ENCODE assay signal across 9 mouse cellular contexts in genomic region chr15:86089991-86090529, GRCm38 (mm10). TPM values are rescaled to one million over a fixed set of nuclear protein-coding genes. Genes with fewer than 3 reads are reported as not detected.
DNase-seq lines count a peak whose midpoint lies in the region; ATAC-seq and TF ChIP-seq lines count a peak whose summit lies in the region.
"Had no signal": no experiment of that assay in that cellular context is flagged by ENCODE, and none has a peak within 500 bp of the region (broad histone marks: within the 10 kb centered on the region; RNA-seq: fewer than 3 reads in every experiment).

No protein-coding gene starts in this region.

- no peaks in the 10 kb centered on the region for H3K27me3 ChIP-seq in midbrain, postnatal 0 days (ENCODE audit: insufficient read depth, low read length)

- H3K9ac ChIP-seq in midbrain, postnatal 0 days (replicated peaks; ENCODE audit: low read length, poor library complexity, severe bottlenecking): 0 out of 2 replicates have a peak overlapping the region, but pooled peaks have one; percentile 13

- WGBS in midbrain, postnatal 0 days: 62% methylated on average over 11 of the region's 11 CpGs

- peaks cover 34% of the 10 kb centered on the region for H3K4me1 ChIP-seq in midbrain, postnatal 0 days (ENCODE audit: insufficient read depth, low read length)

- H3K4me3 ChIP-seq in midbrain, postnatal 0 days (ENCODE audit: low read depth, low read length): no peak overlapping the region
- H3K4me3 ChIP-seq: erythroblast, embryonic 14.5 days had no signal

- intact Hi-C loops in heart, postnatal 10 days (cut with DNase I): no loop called here

- H3K4me2 ChIP-seq in midbrain, postnatal 0 days (ENCODE audit: low read depth, low read length, poor library complexity, severe bottlenecking): no peak overlapping the region

- TF ChIP-seq CTCF in midbrain, postnatal 0 days (IDR thresholded peaks at IDR 0.05): no peak

- peaks cover 16% of the 10 kb centered on the region; the same call in 1 of the 2 replicates for H3K36me3 ChIP-seq in midbrain, postnatal 0 days (ENCODE audit: insufficient read depth, low read length)

- no peak for ATAC-seq in midbrain, postnatal 0 days (ENCODE audit: low FRiP score)
- no peak for ATAC-seq in erythroid progenitor cell, adult 5-6 weeks (replicated peaks; ENCODE audit: low FRiP score, poor library complexity, severe bottlenecking)

- no peaks in the 10 kb centered on the region for H3K9me3 ChIP-seq in midbrain, postnatal 0 days (ENCODE audit: low read length)

- DNase-seq in cerebellum, postnatal 10 days: peak; percentile 61 to 62
- no peak for DNase-seq in cerebellum, adult 11 months
- DNase-seq in fibroblast of lung, adult 2 months (ENCODE audit: low read depth): peak; percentile 96
- peak; percentile 85 to 88 for DNase-seq in heart, postnatal 10 days
- DNase-seq in kidney, postnatal 36 days: peak; percentile 80 to 93
- peak; percentile 28 for DNase-seq in midbrain, postnatal 0 days (ENCODE audit: low spot score)
- DNase-seq in right cerebral cortex, postnatal 14 days: no peak

- H3K27ac ChIP-seq in midbrain, postnatal 0 days (ENCODE audit: low read depth, low read length): peak overlapping the region; percentile 59; the same call in 1 of the 2 replicates

RNA-seq across cellular contexts. Expression of gene Gramd4, which starts 32.6 kb away (rescaled TPM):
- 10 to 100 TPM; 37.2 to 42.1 TPM for total RNA-seq in heart, postnatal 10 days (2021)
- 43.4 and 47.6 TPM in 2 replicates for total RNA-seq in midbrain, postnatal 0 days (2014; rRNA removed)
- 21.5 and 22.5 TPM in 2 replicates for polyA plus RNA-seq in midbrain, postnatal 0 days (2015; fragmentation: Nextera tagmentation; extraction: Ambion mirVana)
- 10.8 and 16.8 TPM in 2 replicates for total RNA-seq in erythroid progenitor cell, adult 5-6 weeks (2015; ENCODE audit: low replicate concordance)
- 18.9 and 37.5 TPM in 2 replicates for total RNA-seq in erythroid progenitor cell, adult 5-6 weeks (2017; ENCODE audit: low replicate concordance)

RNA-seq across cellular contexts. Expression of gene Celsr1, which starts 56.5 kb away (rescaled TPM):
- 10 to 100 TPM; 15.1 to 17.1 TPM for total RNA-seq in heart, postnatal 10 days (2021)
- total RNA-seq in midbrain, postnatal 0 days (2014; rRNA removed): 13.7 and 15.0 TPM in 2 replicates
- 0.60 and 0.79 TPM in 2 replicates for polyA plus RNA-seq in midbrain, postnatal 0 days (2015; fragmentation: Nextera tagmentation; extraction: Ambion mirVana)
- 1.1 and 1.3 TPM in 2 replicates for total RNA-seq in erythroid progenitor cell, adult 5-6 weeks (2015; ENCODE audit: low replicate concordance)
- 0.30 and 0.39 TPM in 2 replicates for total RNA-seq in erythroid progenitor cell, adult 5-6 weeks (2017; ENCODE audit: low replicate concordance)

Comparison
In these comparisons a context has a peak if more than half of its experiments do, and no peak if none do; other contexts are left out.
1. DNase-seq: peak in cerebellum, postnatal 10 days (2 of 2), fibroblast of lung, adult 2 months (single experiment), heart, postnatal 10 days (2 of 2), kidney, postnatal 36 days (2 of 2) and midbrain, postnatal 0 days (single experiment); none in cerebellum, adult 11 months (single experiment) and right cerebral cortex, postnatal 14 days (single experiment).